Mouse (Mus musculus) stomach, postnatal 0 days (tissue): ENCODE measurements around the gene Aldh1a2. TPM values are rescaled to one million over a fixed set of nuclear protein-coding genes. Genes with fewer than 3 reads are reported as not detected.

Experiments used
- ATAC-seq: fragments of 200-750 bp; cut with Nextera tagmentation; 2 replicates; pipeline ENCODE4 v1.8.0; 2017; ENCODE audit not compliant: low FRiP score, low TSS enrichment
- DNase-seq: peaks from one replicate; pipeline ENCODE4 v3.0.0-alpha.2; 2016; ENCODE audit warnings: low spot score
- H3K27ac ChIP-seq: fragments of 300-500 bp; sonication (generic); replicated peaks from 2 replicates; pipeline ENCODE4 v1.5.1; 2014; ENCODE audit warnings: mild to moderate bottlenecking, control low read depth
- H3K27me3 ChIP-seq: fragments of 300-500 bp; sonication (generic); 2 replicates; pipeline ENCODE4 v1.6.1; 2014; ENCODE audit warnings: low read length; ENCODE audit not compliant: control insufficient read depth, insufficient read depth
- H3K36me3 ChIP-seq: fragments of 300-500 bp; sonication (generic); 2 replicates; pipeline ENCODE4 v1.6.1; 2014; ENCODE audit warnings: low read length, mixed read lengths; ENCODE audit not compliant: control insufficient read depth, insufficient read depth
- H3K4me1 ChIP-seq: fragments of 300-500 bp; sonication (generic); replicated peaks from 2 replicates; pipeline ENCODE4 v1.6.1; 2014; ENCODE audit warnings: antibody characterized with exemption; ENCODE audit not compliant: control insufficient read depth, insufficient read depth
- H3K4me2 ChIP-seq: fragments of 300-500 bp; sonication (generic); replicated peaks from 2 replicates; pipeline ENCODE4 v1.6.1; 2014; ENCODE audit warnings: low read depth, mild to moderate bottlenecking, control low read depth, moderate library complexity
- H3K4me3 ChIP-seq: fragments of 300-500 bp; sonication (generic); 2 replicates; pipeline ENCODE4 v1.5.1; 2014; ENCODE audit warnings: low read depth, low read length, control low read depth
- H3K9ac ChIP-seq: fragments of 300-500 bp; sonication (generic); 2 replicates; pipeline ENCODE4 v1.6.1; 2014; ENCODE audit warnings: mild to moderate bottlenecking, low read length, control low read depth, mixed read lengths
- H3K9me3 ChIP-seq: fragments of 300-500 bp; sonication (generic); 2 replicates; pipeline ENCODE4 v1.6.1; 2016; ENCODE audit warnings: low read length; ENCODE audit not compliant: control insufficient read depth
- CTCF ChIP-seq: IDR thresholded peaks from 2 replicates; pipeline ENCODE4 v1.5.1; 2016; ENCODE audit warnings: antibody characterized with exemption, low read depth, mild to moderate bottlenecking, moderate library complexity
- EP300 ChIP-seq: optimal IDR thresholded peaks from 2 replicates; pipeline ENCODE3; 2016; ENCODE audit warnings: antibody characterized with exemption
- WGBS: fragments of 180-500 bp; shearing (Covaris S2); extraction: QIAGEN DNeasy Blood & Tissue Kit; methylation state at CpG from one replicate; pipeline ENCODE4 v1.1.7; 2014; 5-methylcytosine and 5-hydroxymethylcytosine counted together
- polyA plus RNA-seq: library from polyadenylated mRNA; unstranded; fragments of >200 nt; fragmentation: Nextera tagmentation; extraction: Ambion mirVana; gene quantifications from 2 replicates; pipeline ENCODE4 v1.2.1, GENCODE M21; 2015

Aldh1a2 gene
- polyA plus RNA-seq, 1 experiment from 2014 or later, result 47.2 TPM

GRCm38 (mm10) chr9:71340116-71340515 lies 124.5 kb downstream of the Aldh1a2 start:
- ATAC-seq (no peak), DNase-seq (no peak)
- Histone ChIP-seq H3K4me3 (no peak overlapping the region), H3K4me1 (no peaks in the 10 kb centered on the region), H3K27me3 (no peaks in the 10 kb centered on the region), H3K36me3 (no peaks in the 10 kb centered on the region), H3K4me2 (no peak overlapping the region), H3K9ac (no peak overlapping the region), H3K9me3 (no peaks in the 10 kb centered on the region), H3K27ac (no peak overlapping the region)
- 59% methylated on average over 5 of the region's 5 CpGs for WGBS
- TF ChIP-seq CTCF (no peak), EP300 (no peak)

Other genes with a start within 250 kb of the Aldh1a2 start
- 2.1 and 2.8 TPM in 2 replicates for gene Aqp9, start 47.1 kb upstream of the Aldh1a2 start, polyA plus RNA-seq